Mouse (Mus musculus): Measurements from ENCODE around the gene Ctcfl.

The Ctcfl gene

DNA sequence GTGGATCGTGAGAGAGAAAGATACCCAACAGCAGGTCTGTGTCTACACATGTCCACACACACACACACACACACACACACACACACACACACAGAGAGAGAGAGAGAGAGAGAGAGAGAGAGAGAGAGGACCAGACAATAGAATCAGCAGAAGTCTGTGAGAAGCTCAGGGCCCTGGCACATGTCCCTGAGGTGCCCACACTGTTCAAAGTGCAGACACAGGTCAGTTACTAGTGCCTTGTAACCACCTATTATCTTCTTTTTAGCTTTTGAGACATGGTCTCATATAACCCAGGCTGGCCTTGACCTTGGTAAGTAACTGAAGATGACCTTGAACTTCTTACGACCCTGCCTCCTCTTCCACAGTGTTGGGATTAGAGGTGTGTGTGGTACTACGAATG, 70.1 kb downstream of the Ctcfl start:
- in situ Hi-C loops (cut with MseI, MboI) = no loop called here

DNA sequence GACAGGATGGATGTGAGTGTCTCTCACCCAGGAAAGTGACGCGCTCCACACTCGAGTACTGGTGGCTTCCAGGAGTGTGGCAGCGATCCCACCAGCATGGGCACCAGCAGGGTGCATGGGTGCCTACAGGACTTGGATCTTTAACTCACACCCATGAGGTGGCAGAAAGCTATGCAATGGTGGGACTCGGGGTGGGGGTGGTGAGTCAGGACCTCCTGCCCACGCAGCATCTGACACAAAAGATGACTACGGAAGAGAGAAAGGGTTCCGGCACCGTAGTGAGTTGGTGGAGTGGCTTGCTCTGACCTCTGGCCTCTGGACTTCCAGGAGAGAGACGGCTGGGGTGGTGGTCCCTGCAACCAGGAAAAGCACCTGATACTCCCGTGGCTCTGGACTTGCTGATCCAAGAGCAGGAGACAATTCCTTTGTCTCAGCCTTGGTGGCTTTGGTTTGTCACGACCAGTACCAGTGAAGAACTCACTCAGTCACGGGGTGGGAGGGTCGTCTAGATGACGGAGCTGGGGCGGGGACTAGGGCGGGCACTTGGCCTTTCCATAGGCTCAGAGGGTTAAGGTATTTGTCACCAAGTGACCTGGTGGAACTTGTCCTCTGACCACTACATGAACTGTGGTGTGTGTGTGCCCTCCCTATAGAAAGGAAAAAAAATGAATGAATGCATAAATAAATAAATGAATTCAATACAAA, 71.1 kb downstream of the Ctcfl start:
- in situ Hi-C loops (cut with MseI, MboI) = no loop called here

DNA sequence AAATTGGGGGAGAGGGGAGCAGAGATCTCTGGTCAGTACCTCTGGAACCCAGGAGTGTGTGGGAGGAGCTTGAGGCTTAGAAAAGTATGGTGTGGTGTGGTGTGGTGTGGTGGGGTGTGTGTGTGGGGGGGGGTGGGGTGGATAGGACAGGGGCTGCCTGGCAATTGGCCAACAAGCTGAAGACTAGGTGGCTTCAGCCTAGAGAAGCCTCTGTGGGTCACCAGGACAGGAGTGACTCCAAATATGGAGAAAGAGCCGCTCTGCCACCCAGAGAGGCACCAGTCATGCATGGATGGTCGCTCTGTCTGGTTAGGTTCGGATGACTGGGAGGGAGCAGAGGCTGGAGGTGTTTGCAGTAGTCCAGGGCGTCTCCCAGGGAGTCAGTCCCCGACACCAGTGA, 71.9 kb downstream of the Ctcfl start:
- in situ Hi-C loops (cut with MseI, MboI) = no loop called here

DNA sequence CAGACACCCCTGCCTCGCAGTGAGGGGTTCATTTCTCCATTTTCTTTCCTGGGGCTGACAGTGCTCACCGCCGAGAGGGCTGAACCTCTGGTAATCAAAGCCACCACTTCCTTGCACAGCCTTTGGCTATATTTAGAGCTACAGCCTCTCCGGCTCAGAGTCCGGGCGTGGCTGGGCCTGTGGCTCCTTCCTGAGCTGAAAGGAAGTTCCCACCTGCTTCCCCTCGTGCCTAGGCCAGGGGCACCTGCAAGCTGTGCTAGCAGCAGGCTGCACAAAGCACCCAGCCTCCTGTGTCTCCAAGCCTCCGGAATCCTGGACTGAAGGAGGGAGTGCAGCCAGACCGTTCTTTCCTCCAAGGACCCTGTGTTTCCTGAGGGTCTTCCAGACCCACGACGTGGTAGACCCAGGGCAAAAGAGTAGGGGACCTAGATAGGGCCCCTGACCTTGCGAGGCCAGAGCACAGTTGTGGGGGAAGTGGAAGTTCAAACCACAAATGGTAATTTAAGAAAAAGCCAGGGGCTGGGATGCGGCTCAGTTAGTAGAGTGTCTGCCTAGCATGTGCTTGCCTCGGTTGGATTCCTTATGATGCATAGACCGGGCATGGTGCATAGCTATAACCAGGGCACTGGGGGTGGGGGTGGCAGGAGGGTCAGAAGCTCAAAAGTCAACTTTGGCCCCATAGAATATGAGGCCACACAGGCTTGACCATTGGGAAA, 72.6 kb downstream of the Ctcfl start:
- in situ Hi-C loops (cut with MseI, MboI) = no loop called here

DNA sequence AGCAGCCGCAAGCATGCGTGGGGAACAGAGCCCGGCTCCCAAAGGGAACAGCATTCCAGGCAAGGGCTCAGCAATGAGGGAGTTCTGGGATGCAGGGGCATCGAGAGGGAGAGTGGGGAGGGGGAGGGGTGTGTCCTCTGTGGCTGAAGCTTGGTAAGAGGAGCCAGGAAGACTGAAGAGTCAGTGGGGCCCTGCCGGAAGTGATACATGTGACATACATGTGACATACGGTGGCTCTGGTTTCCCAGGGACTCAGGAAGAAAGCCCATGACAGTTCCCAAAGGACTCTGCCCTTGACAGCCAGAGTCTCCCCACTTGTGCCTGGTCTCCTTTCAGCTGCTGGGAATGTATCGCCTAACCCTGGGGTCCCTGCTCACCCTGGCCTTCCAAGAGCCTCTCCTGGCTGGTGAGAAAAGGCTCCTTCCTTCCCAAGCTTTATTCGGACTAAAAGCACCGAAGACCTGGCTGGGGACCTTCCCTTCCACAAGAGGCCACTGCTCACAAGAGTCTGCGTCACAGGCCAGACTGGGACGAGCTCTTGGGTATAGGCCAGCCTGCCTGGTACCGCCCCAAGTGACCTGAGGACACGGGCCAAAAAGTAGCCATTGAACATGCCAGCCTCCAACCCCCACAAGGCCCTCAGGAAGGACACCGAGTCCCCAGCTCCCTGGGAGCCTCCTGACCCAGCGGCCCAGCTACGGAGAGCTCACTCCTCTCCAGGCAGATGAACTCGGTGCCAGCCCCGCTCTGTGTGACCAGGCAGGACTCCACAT, 74.9 kb downstream of the Ctcfl start:
- in situ Hi-C loops (cut with MseI, MboI) = loop anchor here in 1 of 2 experiments (5.0 kb wide), 1 partner anchor 33 kb away; no protein-coding TSS in a partner anchor

Data from mouse trophoblast stem cell (cell line).